Mouse (Mus musculus) ES-E14 (cell line): ENCODE data around the gene Osbpl11. TPM values are rescaled to one million over a fixed set of nuclear protein-coding genes. Genes with fewer than 3 reads are reported as not detected.

Experiments
- total RNA-seq: library from RNA; depleted of rRNA; stranded (reverse); fragments of 300-350 nt; gene quantifications from 2 replicates; pipeline ENCODE4 v1.2.3, GENCODE M21; 2012; rRNA removed

Gene Osbpl11
- total RNA-seq, 1 experiment = 15.6 TPM

Other genes with a start within 250 kb of the Osbpl11 start
- 9.8 and 11.3 TPM in 2 replicates for gene Iqcg, start 128.9 kb upstream of the Osbpl11 start, total RNA-seq
- 1,485 and 1,755 TPM in 2 replicates for gene Rpl35a, start 128.6 kb upstream of the Osbpl11 start, total RNA-seq
- gene Lmln, start 122.5 kb upstream of the Osbpl11 start, total RNA-seq = 9.1 and 12.9 TPM in 2 replicates
- 43.1 and 54.9 TPM in 2 replicates for gene Snx4, start 66.4 kb downstream of the Osbpl11 start, total RNA-seq
- 14.6 and 19.5 TPM in 2 replicates for gene Zfp148, start 195.8 kb downstream of the Osbpl11 start, total RNA-seq